Mouse (Mus musculus) heart, postnatal 0 days (tissue): ENCODE data around the gene Ccdc51. TPM values are rescaled to one million over a fixed set of nuclear protein-coding genes. Genes with fewer than 3 reads are reported as not detected.

ENCODE experiments used
- ATAC-seq: fragments of 200-750 bp; cut with Nextera tagmentation; 2 replicates; pipeline ENCODE4 v1.8.0; 2017; ENCODE audit warnings: low read depth, moderate number of reproducible peaks, moderate library complexity; ENCODE audit not compliant: insufficient read depth
- DNase-seq: peaks from one replicate; pipeline ENCODE4 v3.0.0-alpha.2; 2016; ENCODE audit warnings: low spot score
- H3K27ac ChIP-seq: fragments of 300-500 bp; sonication (generic); 2 replicates; pipeline ENCODE4 v1.5.1; 2014; ENCODE audit warnings: low read depth, mild to moderate bottlenecking
- H3K27me3 ChIP-seq: fragments of 300-500 bp; sonication (generic); 2 replicates; pipeline ENCODE4 v1.6.1; 2014; ENCODE audit warnings: low read length, mixed read lengths; ENCODE audit not compliant: control insufficient read depth, insufficient read depth
- H3K36me3 ChIP-seq: fragments of 300-500 bp; sonication (generic); replicated peaks from 2 replicates; pipeline ENCODE4 v1.6.1; 2014; ENCODE audit warnings: low read length, mixed read lengths; ENCODE audit not compliant: control insufficient read depth, insufficient read depth
- H3K4me1 ChIP-seq: fragments of 300-500 bp; sonication (generic); 2 replicates; pipeline ENCODE4 v1.6.1; 2014; ENCODE audit warnings: antibody characterized with exemption; ENCODE audit not compliant: control insufficient read depth, insufficient read depth
- H3K4me2 ChIP-seq: fragments of 300-500 bp; sonication (generic); 2 replicates; pipeline ENCODE4 v1.6.1; 2014; ENCODE audit warnings: low read depth, mild to moderate bottlenecking, low read length, moderate library complexity
- H3K4me3 ChIP-seq: fragments of 300-500 bp; sonication (generic); 2 replicates; pipeline ENCODE4 v1.5.1; 2014; ENCODE audit warnings: low read depth, low read length
- H3K9ac ChIP-seq: fragments of 300-500 bp; sonication (generic); replicated peaks from 2 replicates; pipeline ENCODE4 v1.6.1; 2014; ENCODE audit warnings: low read depth, low read length, mixed read lengths
- H3K9me3 ChIP-seq: fragments of 300-500 bp; sonication (generic); replicated peaks from 2 replicates; pipeline ENCODE4 v1.6.1; 2016; ENCODE audit warnings: low read length; ENCODE audit not compliant: control insufficient read depth
- CTCF ChIP-seq: IDR thresholded peaks from 2 replicates; pipeline ENCODE4 v1.5.1; 2016; ENCODE audit warnings: antibody characterized with exemption, control low read depth, low read depth
- EP300 ChIP-seq: IDR thresholded peaks from 2 replicates; pipeline ENCODE4 v1.6.1; 2016; ENCODE audit warnings: antibody characterized with exemption, low read depth
- WGBS: fragments of 180-500 bp; shearing (Covaris S2); extraction: QIAGEN DNeasy Blood & Tissue Kit; methylation state at CpG from one replicate; pipeline ENCODE4 v1.1.7; 2014; 5-methylcytosine and 5-hydroxymethylcytosine counted together
- polyA plus RNA-seq: library from polyadenylated mRNA; unstranded; fragments of >200 nt; fragmentation: Nextera tagmentation; extraction: Ambion mirVana; gene quantifications from 2 replicates; pipeline ENCODE4 v1.2.1, GENCODE M21; 2015
- total RNA-seq: library from RNA; depleted of rRNA; stranded (reverse); fragments of >200 nt; gene quantifications from 2 replicates; pipeline ENCODE4 v1.2.3, GENCODE M21; 2014; ENCODE audit warnings: low replicate concordance

Ccdc51 gene
- total and polyA plus RNA-seq, 2 experiments from 2014 or later = 11.6 to 14.3 TPM

GRCm38 (mm10) chr9:109050674-109050997, 31.7 kb upstream of the Ccdc51 start:
- peaks cover 23% of the 10 kb centered on the region for H3K36me3 ChIP-seq
- no peak overlapping the region for H3K4me2 ChIP-seq
- H3K27me3 ChIP-seq = no peaks in the 10 kb centered on the region
- WGBS = 77% methylated on average over 3 of the region's 3 CpGs
- H3K27ac ChIP-seq = peak overlapping the region; percentile 2; the same call in 1 of the 2 replicates
- ATAC-seq (no peak), DNase-seq (no peak)
- no peak overlapping the region for H3K9ac ChIP-seq
- 0 out of 2 replicates have a peak, but pooled peaks cover 5% of the 10 kb centered on the region for H3K4me1 ChIP-seq
- no peak overlapping the region for H3K4me3 ChIP-seq
- TF ChIP-seq CTCF (no peak), EP300 (no peak)
- H3K9me3 ChIP-seq = no peaks in the 10 kb centered on the region

- Histone ChIP-seq H3K36me3 (peaks cover 25% of the 10 kb centered on the region), H3K4me3 (no peak overlapping the region), H3K27me3 (no peaks in the 10 kb centered on the region), H3K4me2 (no peak overlapping the region), H3K4me1 (0 out of 2 replicates have a peak, but pooled peaks cover 5% of the 10 kb centered on the region), H3K27ac (no peak overlapping the region; the same call in 1 of the 2 replicates), H3K9ac (no peak overlapping the region), H3K9me3 (no peaks in the 10 kb centered on the region)
- ATAC-seq (no peak), DNase-seq (no peak)
- 84% methylated on average over 13 of the region's 13 CpGs for WGBS
- TF ChIP-seq EP300 (no peak), CTCF (no peak)
Measured at GRCm38 (mm10) chr9:109051011-109051501, 31.2 kb upstream of the Ccdc51 start.

- Histone ChIP-seq H3K27me3 (no peaks in the 10 kb centered on the region), H3K27ac (no peak overlapping the region), H3K4me2 (no peak overlapping the region), H3K36me3 (peaks cover 33% of the 10 kb centered on the region), H3K4me3 (no peak overlapping the region), H3K9me3 (no peaks in the 10 kb centered on the region), H3K9ac (no peak overlapping the region), H3K4me1 (0 out of 2 replicates have a peak, but pooled peaks cover 5% of the 10 kb centered on the region)
- WGBS = 82% methylated on average over 10 of the region's 10 CpGs
- TF ChIP-seq EP300 (no peak), CTCF (no peak)
- DNase-seq = no peak
- no peak for ATAC-seq
Measured at GRCm38 (mm10) chr9:109051651-109052489, 30.4 kb upstream of the Ccdc51 start.

- Histone ChIP-seq H3K4me1 (0 out of 2 replicates have a peak, but pooled peaks cover 5% of the 10 kb centered on the region), H3K27ac (no peak overlapping the region), H3K36me3 (peaks cover 41% of the 10 kb centered on the region), H3K4me2 (no peak overlapping the region), H3K9ac (no peak overlapping the region), H3K27me3 (no peaks in the 10 kb centered on the region), H3K9me3 (no peaks in the 10 kb centered on the region), H3K4me3 (no peak overlapping the region)
- DNase-seq (no peak), ATAC-seq (no peak)
- 88% methylated on average over 9 of the region's 9 CpGs for WGBS
- no peak for TF ChIP-seq CTCF
- no peak for TF ChIP-seq EP300
Measured at GRCm38 (mm10) chr9:109052490-109053260, 29.6 kb upstream of the Ccdc51 start.

- WGBS = 77% methylated on average over 3 of the region's 3 CpGs
Measured at GRCm38 (mm10) chr9:109053366-109053765, 28.9 kb upstream of the Ccdc51 start.

More at GRCm38 (mm10) chr9:109053366-109053765, 28.9 kb upstream of the Ccdc51 start:
- no peak for TF ChIP-seq CTCF
- TF ChIP-seq EP300 = no peak
- H3K27ac ChIP-seq = no peak overlapping the region
- no peak overlapping the region for H3K4me2 ChIP-seq
- H3K27me3 ChIP-seq = no peaks in the 10 kb centered on the region
- DNase-seq (no peak), ATAC-seq (no peak)
- H3K9ac ChIP-seq = no peak overlapping the region
- no peak overlapping the region for H3K4me3 ChIP-seq
- H3K36me3 ChIP-seq = peaks cover 44% of the 10 kb centered on the region
- H3K4me1 ChIP-seq = 0 out of 2 replicates have a peak, but pooled peaks cover 11% of the 10 kb centered on the region
- no peaks in the 10 kb centered on the region for H3K9me3 ChIP-seq
